Mouse (Mus musculus): ENCODE data around the gene Cfap299.

Gene Cfap299

GRCm38 (mm10) chr5:98376058-98376798, 47.1 kb downstream of the Cfap299 start:
- no peak for DNase-seq (ENCODE audit: extremely low read depth, low read depth, low spot score)

GRCm38 (mm10) chr5:98376799-98377090, 47.6 kb downstream of the Cfap299 start:
- DNase-seq (ENCODE audit: extremely low read depth, low read depth, low spot score): no peak

DNA sequence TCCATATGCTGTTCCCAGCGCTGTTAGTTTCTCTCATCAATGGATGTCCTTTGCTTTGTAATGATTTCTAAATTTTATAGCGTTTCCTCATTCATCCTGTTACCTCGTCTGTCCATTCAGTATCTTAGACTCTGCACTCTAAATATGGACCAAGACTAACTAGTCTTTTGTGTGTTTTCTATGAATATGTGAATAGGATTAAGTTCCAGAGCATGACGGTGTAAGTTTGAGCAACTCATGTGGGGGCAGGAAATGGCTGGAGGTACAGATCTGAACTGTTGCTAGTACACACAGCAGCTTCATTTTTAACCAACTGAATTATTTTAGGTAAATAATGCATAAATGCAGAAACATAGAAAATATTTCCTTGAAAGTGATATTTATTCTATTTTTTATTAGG, 51.3 kb downstream of the Cfap299 start:
- no peak for DNase-seq (ENCODE audit: extremely low read depth, low read depth, low spot score)

DNA sequence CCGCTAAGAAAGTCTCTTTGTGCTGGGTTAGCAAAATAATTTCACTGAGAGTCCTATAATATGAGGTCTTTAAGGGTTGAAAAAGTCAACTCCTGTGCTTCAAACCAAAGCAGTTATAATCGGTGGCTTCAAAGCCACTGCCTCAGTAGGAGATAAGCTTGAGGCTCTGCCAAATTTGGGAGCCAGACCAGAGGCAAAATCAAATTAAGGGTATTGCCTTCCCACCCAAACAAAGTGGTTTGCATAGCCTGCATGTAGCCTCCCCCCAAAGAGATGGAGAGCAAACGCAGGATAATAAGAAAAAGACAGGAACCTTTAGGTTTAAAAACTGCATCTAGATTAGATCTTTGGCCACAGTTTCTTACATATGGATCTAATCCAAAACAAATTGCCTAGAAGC, 58.0 kb downstream of the Cfap299 start:
- DNase-seq (ENCODE audit: extremely low read depth, low read depth, low spot score): no peak

DNA sequence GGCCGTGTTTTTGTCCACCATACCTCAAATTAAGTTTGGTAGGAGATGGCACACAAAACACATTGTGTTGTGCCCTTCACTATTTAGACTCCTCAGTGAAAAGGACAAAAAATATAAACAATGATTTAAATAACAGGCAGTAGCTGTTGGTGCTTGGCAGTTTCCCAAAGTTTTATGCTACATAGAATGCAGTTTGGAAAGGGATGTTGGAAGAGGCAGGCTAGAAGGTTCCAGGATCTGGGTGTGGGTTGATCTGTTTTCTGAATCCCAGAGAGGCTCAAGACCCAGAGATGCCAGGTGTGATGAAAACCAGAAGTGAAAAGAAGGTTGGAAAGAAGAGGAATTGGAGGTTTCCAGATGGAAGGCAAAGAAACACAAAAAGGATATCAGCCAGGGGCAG, 73.1 kb downstream of the Cfap299 start:
- DNase-seq (ENCODE audit: extremely low read depth, low read depth, low spot score): no peak

DNA sequence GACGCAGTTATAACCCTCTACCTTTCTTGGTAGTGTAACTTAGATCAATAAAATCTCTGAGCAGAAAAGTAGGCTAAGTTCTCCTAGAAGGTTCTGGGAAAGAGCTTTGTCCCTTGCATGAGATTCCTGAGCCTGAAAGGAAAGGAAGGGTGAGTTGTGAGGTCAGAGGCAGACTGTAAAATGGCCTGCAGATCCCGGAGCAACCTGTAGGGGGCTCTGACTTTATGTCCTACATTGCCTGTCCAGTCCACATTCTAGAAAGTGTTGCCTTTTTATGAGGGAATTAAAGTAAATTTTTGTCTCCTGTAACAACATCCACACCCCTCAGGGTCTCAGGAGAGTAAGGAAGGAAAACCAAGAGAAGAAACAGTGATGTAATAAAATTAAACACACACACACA, 81.0 kb downstream of the Cfap299 start:
- no peak for DNase-seq (ENCODE audit: extremely low read depth, low read depth, low spot score)

DNA sequence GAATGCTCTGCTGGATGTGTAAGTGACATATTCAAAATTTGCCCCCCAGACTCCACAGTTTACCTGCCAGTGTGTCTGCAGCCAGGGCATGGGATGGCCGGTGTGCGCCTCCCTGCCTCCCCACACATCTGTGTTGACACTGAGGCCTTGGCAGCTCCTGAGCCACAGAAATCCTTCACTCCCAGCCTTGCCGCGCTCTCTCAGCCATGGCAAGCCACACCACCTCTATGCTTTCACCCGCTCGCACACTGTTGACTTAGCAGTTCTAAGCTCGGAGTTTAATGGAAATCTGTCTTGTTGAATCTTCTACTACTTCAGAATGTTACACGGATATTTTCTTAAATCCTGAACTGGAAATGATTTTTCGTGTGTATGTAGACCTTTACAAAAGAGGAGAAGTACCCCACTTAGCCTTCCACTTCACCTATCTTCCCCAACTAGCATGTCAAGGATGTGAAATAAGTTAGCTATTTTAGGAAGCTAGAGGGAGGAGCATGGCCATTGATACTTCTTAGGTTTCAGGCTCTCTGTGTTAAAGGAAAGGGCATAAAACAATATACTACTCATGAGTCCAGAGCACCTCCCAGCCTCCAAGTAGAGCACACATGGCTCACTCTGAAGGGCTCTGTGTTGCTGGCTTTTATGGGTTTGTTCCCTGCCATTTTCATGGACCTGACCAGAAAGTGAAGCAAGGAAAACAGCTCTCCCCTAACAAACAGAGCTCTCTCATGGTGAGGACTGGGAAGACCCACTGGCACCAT, 87.5 kb downstream of the Cfap299 start:
- DNase-seq (ENCODE audit: extremely low read depth, low read depth, low spot score): no peak

- no peak for DNase-seq (ENCODE audit: extremely low read depth, low read depth, low spot score)
Measured at GRCm38 (mm10) chr5:98424965-98425364, 95.9 kb downstream of the Cfap299 start.

GRCm38 (mm10) chr5:98426112-98426511, 97.0 kb downstream of the Cfap299 start:
- no peak for DNase-seq (ENCODE audit: extremely low read depth, low read depth, low spot score)

- DNase-seq (ENCODE audit: extremely low read depth, low read depth, low spot score): no peak
Measured at GRCm38 (mm10) chr5:98430060-98430459, 101.0 kb downstream of the Cfap299 start.

- no peak for DNase-seq (ENCODE audit: extremely low read depth, low read depth, low spot score)
Measured at GRCm38 (mm10) chr5:98438686-98439085, 109.6 kb downstream of the Cfap299 start.

DNA sequence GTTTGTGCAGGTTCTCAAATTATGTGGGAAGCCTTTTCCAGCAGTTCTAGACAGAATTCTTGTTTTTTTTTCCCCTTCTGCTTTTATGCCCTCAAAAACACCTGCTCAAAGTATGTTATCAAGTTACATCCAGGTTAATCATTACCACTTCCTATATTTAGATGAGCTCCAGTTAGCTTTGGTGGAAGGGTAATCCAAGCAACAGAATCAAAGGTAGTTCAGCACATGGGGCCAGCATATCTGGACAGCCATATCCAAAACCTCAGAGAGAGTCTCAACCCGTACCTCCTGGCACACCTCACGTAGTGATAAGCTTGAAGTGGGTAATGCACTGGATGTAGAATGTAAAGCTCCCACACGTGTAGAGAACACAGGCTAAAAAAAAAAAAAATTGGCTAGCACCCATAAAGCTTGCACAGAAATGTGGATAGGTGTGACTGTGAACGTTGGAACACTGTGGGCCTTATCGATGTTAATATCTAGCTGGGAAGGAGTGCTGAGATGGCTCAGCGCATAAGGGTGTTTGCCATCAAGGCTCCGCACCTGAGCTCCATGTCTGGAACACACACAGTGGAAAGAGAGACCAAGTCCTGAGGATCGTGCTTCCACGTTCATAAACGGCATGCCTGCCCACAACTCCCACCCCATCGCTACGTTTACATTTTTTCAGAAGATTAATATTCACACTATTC, 117.8 kb downstream of the Cfap299 start:
- DNase-seq (ENCODE audit: extremely low read depth, low read depth, low spot score): no peak

GRCm38 (mm10) chr5:98449873-98450272, 120.8 kb downstream of the Cfap299 start:
- no peak for DNase-seq (ENCODE audit: extremely low read depth, low read depth, low spot score)

DNA sequence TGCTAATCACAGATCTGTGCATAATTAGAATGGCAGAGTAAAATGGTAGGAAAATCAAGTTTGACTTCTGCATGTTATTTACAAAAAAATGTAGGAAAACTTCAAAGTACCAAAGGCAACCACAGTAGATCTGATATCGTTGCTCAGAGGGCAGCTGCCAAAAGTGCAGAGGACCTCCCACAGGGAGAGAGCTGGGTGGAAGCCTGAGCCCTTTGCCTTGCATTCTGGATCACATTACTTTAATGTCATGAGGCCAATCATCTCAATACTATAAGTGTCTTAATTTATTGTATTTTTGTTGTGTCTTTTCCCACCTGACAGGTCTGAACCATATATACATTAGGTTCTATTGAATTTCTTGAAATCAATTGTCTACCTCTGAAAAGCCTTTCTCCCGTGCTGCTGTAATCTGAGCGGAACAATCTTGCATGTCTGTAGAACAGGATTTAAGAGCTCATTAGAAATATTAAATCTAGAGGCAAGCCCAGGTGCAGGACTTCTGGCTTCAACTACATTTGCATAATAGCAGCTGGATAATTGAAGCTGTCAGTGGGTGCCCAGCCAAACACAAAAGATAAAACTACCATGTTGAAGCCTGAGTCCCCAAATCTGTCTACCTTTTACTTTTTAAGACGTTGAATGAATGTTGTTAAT, 137.9 kb downstream of the Cfap299 start:
- DNase-seq (ENCODE audit: extremely low read depth, low read depth, low spot score): no peak

- DNase-seq (ENCODE audit: extremely low read depth, low read depth, low spot score): no peak
Measured at GRCm38 (mm10) chr5:98470052-98470451, 140.9 kb downstream of the Cfap299 start.

DNA sequence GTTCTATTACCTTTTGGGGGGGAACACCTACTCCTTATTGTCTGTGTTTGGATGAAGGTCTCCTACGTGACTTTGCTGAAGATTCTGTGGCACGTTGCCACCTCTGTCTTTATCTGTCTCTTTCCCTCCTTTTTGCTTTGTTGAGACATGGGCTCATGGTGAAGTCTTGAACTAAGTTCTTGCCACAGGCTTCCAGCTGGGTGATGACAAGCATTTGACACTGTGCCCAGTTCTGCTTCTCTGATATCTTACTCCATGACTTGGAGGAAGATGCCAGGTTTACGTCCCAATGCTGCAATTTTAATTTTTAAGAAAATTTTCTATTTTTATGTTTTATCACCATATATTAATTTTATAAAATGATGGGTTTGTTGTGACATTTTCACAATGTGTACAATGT, 147.4 kb downstream of the Cfap299 start:
- no peak for DNase-seq (ENCODE audit: extremely low read depth, low read depth, low spot score)

DNA sequence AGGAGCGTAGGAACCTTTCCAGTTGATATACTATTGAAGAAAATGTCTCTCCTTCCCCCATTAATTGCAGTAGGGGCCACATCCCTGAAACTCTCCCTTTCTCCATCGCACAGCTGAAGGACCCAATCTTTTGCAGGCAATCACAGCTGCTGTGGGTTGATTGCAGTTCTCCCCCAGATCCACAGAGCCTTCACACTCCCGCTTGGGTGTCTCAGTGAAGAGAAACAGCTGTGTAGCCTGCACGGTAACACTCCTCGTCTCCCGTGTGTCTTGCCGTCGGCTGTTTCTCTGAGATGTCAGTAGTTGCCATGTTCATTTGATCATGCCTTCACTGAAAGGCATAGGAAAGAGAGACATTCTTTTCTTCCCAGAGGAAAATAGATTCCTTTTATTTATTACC, 148.2 kb downstream of the Cfap299 start:
- no peak for DNase-seq (ENCODE audit: extremely low read depth, low read depth, low spot score)

- no peak for DNase-seq (ENCODE audit: extremely low read depth, low read depth, low spot score)
Measured at GRCm38 (mm10) chr5:98483507-98483906, 154.4 kb downstream of the Cfap299 start.

- no peak for DNase-seq (ENCODE audit: extremely low read depth, low read depth, low spot score)
Measured at GRCm38 (mm10) chr5:98485189-98485588, 156.1 kb downstream of the Cfap299 start.

GRCm38 (mm10) chr5:98498317-98498716, 169.2 kb downstream of the Cfap299 start:
- no peak for DNase-seq (ENCODE audit: extremely low read depth, low read depth, low spot score)

GRCm38 (mm10) chr5:98516214-98516613, 187.1 kb downstream of the Cfap299 start:
- no peak for DNase-seq (ENCODE audit: extremely low read depth, low read depth, low spot score)

- DNase-seq (ENCODE audit: extremely low read depth, low read depth, low spot score): no peak
Measured at GRCm38 (mm10) chr5:98520118-98520517, 191.0 kb downstream of the Cfap299 start.

Measured in fat pad, adult 2 months (tissue).